Mouse (Mus musculus) lung, adult 2 months (tissue): Measurements from ENCODE around the gene Gtf2ird2.
A peak's percentile ranks its signal among the peaks of the same experiment; 100 is the strongest.

Source experiments
- CTCF ChIP-seq: fragments of 200-500 bp; IDR thresholded peaks from 2 replicates; pipeline ENCODE4 v1.5.1; 2011; ENCODE audit warnings: mild to moderate bottlenecking, low read length, control low read depth; ENCODE audit not compliant: insufficient read depth
- POLR2A ChIP-seq: fragments of 200-500 bp; IDR thresholded peaks from 2 replicates; pipeline ENCODE4 v1.6.1; 2011; ENCODE audit warnings: low read depth, mild to moderate bottlenecking, control low read depth, low read length, borderline replicate concordance; ENCODE audit errors: extremely low read depth

GRCm38 (mm10) chr5:134243661-134244436 is 60.0 kb downstream of the Gtf2ird2 start:
- TF ChIP-seq POLR2A, result peak; percentile 10; the same call in 1 of the 2 replicates
- no peak for TF ChIP-seq CTCF
